Mouse (Mus musculus): Measurements from ENCODE around the gene Krtap5-5. TPM values are rescaled to one million over a fixed set of nuclear protein-coding genes. Genes with fewer than 3 reads are reported as not detected.

Gene Krtap5-5
- polyA plus RNA-seq, 1 experiment from 2014 or later, result not detected

- Histone ChIP-seq H3K4me2 (no peak overlapping the region), H3K9me3 (no peaks in the 10 kb centered on the region), H3K9ac (no peak overlapping the region), H3K4me3 (replicated peaks) (no peak overlapping the region), H3K27ac (no peak overlapping the region), H3K27me3 (replicated peaks) (no peaks in the 10 kb centered on the region), H3K4me1 (no peaks in the 10 kb centered on the region), H3K36me3 (no peaks in the 10 kb centered on the region)
- ATAC-seq (ENCODE audit: insufficient read depth, low FRiP score, low read depth), result no peak
These were observed 24.3 kb downstream of the Krtap5-5 start for GRCm38 (mm10) chr7:142205488-142205887.

GRCm38 (mm10) chr7:142201064-142201463 lies 28.7 kb downstream of the Krtap5-5 start, which contains the start of gene Krtap5-3:
Gene Krtap5-3 (plus strand): TSS chr7:142201364.
- Histone ChIP-seq H3K4me2 (no peak within 1 kb of the TSS), H3K4me1 (no peaks in the 10 kb centered on the region), H3K9ac (no peak within 1 kb of the TSS), H3K27me3 (replicated peaks) (no peaks in the 10 kb centered on the region), H3K36me3 (no peaks in the 10 kb centered on the region), H3K4me3 (replicated peaks) (no peak within 1 kb of the TSS), H3K27ac (no peak within 1 kb of the TSS), H3K9me3 (no peaks in the 10 kb centered on the region)
- ATAC-seq (ENCODE audit: insufficient read depth, low FRiP score, low read depth), result no peak
- 42% methylated on average over 1 of the region's 1 CpGs for WGBS

GRCm38 (mm10) chr7:142198748-142199147 lies 31.0 kb downstream of the Krtap5-5 start:
- Histone ChIP-seq H3K9ac (no peak overlapping the region), H3K4me1 (no peaks in the 10 kb centered on the region), H3K27me3 (replicated peaks) (no peaks in the 10 kb centered on the region), H3K27ac (no peak overlapping the region), H3K4me2 (no peak overlapping the region), H3K9me3 (no peaks in the 10 kb centered on the region), H3K4me3 (replicated peaks) (no peak overlapping the region), H3K36me3 (no peaks in the 10 kb centered on the region)
- ATAC-seq (ENCODE audit: insufficient read depth, low FRiP score, low read depth), result no peak
- 68% methylated on average over 2 of the region's 2 CpGs for WGBS

- H3K4me3 ChIP-seq (replicated peaks), result no peak within 1 kb of the TSS
- H3K9ac ChIP-seq, result no peak within 1 kb of the TSS
- H3K27me3 ChIP-seq (replicated peaks), result no peaks in the 10 kb centered on the region
- H3K27ac ChIP-seq, result no peak within 1 kb of the TSS
- H3K36me3 ChIP-seq, result no peaks in the 10 kb centered on the region
- no peak for ATAC-seq (ENCODE audit: insufficient read depth, low FRiP score, low read depth)
- H3K4me2 ChIP-seq, result no peak within 1 kb of the TSS
- H3K4me1 ChIP-seq, result no peaks in the 10 kb centered on the region
- WGBS, result 34% methylated on average over 2 of the region's 2 CpGs
- H3K9me3 ChIP-seq, result no peaks in the 10 kb centered on the region
These were observed 39.5 kb downstream of the Krtap5-5 start, which contains the start of gene Gm10153 for GRCm38 (mm10) chr7:142190289-142190688. Gene Gm10153 (minus strand): TSS chr7:142190389.

GRCm38 (mm10) chr7:142188156-142188555 lies 41.6 kb downstream of the Krtap5-5 start:
- Histone ChIP-seq H3K9me3 (no peaks in the 10 kb centered on the region), H3K27ac (no peak overlapping the region), H3K36me3 (no peaks in the 10 kb centered on the region), H3K4me2 (no peak overlapping the region), H3K4me1 (no peaks in the 10 kb centered on the region), H3K9ac (no peak overlapping the region), H3K4me3 (replicated peaks) (no peak overlapping the region), H3K27me3 (replicated peaks) (no peaks in the 10 kb centered on the region)
- ATAC-seq (ENCODE audit: insufficient read depth, low FRiP score, low read depth), result no peak
- WGBS, result 70% methylated on average over 2 of the region's 2 CpGs

- H3K4me2 ChIP-seq, result no peak overlapping the region
These were observed 48.8 kb downstream of the Krtap5-5 start for GRCm38 (mm10) chr7:142181021-142181420.

More at GRCm38 (mm10) chr7:142181021-142181420, 48.8 kb downstream of the Krtap5-5 start:
- WGBS, result 25% methylated on average over 1 of the region's 1 CpGs
- Histone ChIP-seq H3K9ac (no peak overlapping the region), H3K9me3 (no peaks in the 10 kb centered on the region), H3K27me3 (replicated peaks) (no peaks in the 10 kb centered on the region), H3K27ac (no peak overlapping the region), H3K4me1 (no peaks in the 10 kb centered on the region), H3K36me3 (no peaks in the 10 kb centered on the region), H3K4me3 (replicated peaks) (no peak overlapping the region)
- ATAC-seq (ENCODE audit: insufficient read depth, low FRiP score, low read depth), result no peak

Other genes with a start within 250 kb of the Krtap5-5 start
- 65.2 and 67.8 TPM in 2 replicates for gene Mob2, start 168.9 kb downstream of the Krtap5-5 start, polyA plus RNA-seq (2015; fragmentation: Nextera tagmentation; extraction: Ambion mirVana)
- 5.9 and 7.4 TPM in 2 replicates for gene Dusp8, start 134.1 kb downstream of the Krtap5-5 start, polyA plus RNA-seq (2015; fragmentation: Nextera tagmentation; extraction: Ambion mirVana)
- not detected in 2 replicates for gene Gm45618, start 109.2 kb downstream of the Krtap5-5 start, polyA plus RNA-seq (2015; fragmentation: Nextera tagmentation; extraction: Ambion mirVana)
- not detected in 2 replicates for gene Gm39115, start 93.9 kb downstream of the Krtap5-5 start, polyA plus RNA-seq (2015; fragmentation: Nextera tagmentation; extraction: Ambion mirVana)
- not detected in 2 replicates for gene Gm45337, start 85.4 kb downstream of the Krtap5-5 start, polyA plus RNA-seq (2015; fragmentation: Nextera tagmentation; extraction: Ambion mirVana)
- gene Gm29735, start 72.9 kb downstream of the Krtap5-5 start, polyA plus RNA-seq (2015; fragmentation: Nextera tagmentation; extraction: Ambion mirVana), result not detected in 2 replicates
- gene Gm4553, start 64.2 kb downstream of the Krtap5-5 start, polyA plus RNA-seq (2015; fragmentation: Nextera tagmentation; extraction: Ambion mirVana), result not detected in 2 replicates
- gene Krtap5-2, start 54.0 kb downstream of the Krtap5-5 start, polyA plus RNA-seq (2015; fragmentation: Nextera tagmentation; extraction: Ambion mirVana), result not detected in 2 replicates
- gene Gm10153, start 39.6 kb downstream of the Krtap5-5 start, polyA plus RNA-seq (2015; fragmentation: Nextera tagmentation; extraction: Ambion mirVana), result not detected in 2 replicates
- not detected in 2 replicates for gene Krtap5-3, start 28.6 kb downstream of the Krtap5-5 start, polyA plus RNA-seq (2015; fragmentation: Nextera tagmentation; extraction: Ambion mirVana)
- gene Gm7579, start 18.1 kb downstream of the Krtap5-5 start, polyA plus RNA-seq (2015; fragmentation: Nextera tagmentation; extraction: Ambion mirVana), result not detected in 2 replicates
- not detected in 2 replicates for gene Gm40460, start 11.1 kb upstream of the Krtap5-5 start, polyA plus RNA-seq (2015; fragmentation: Nextera tagmentation; extraction: Ambion mirVana)
- not detected in 2 replicates for gene Gm2431, start 28.4 kb upstream of the Krtap5-5 start, polyA plus RNA-seq (2015; fragmentation: Nextera tagmentation; extraction: Ambion mirVana)
- gene Gm4559, start 44.4 kb upstream of the Krtap5-5 start, polyA plus RNA-seq (2015; fragmentation: Nextera tagmentation; extraction: Ambion mirVana), result not detected in 2 replicates
- gene Krtap5-1, start 67.1 kb upstream of the Krtap5-5 start, polyA plus RNA-seq (2015; fragmentation: Nextera tagmentation; extraction: Ambion mirVana), result not detected in 2 replicates
- gene Krtap5-4, start 73.6 kb upstream of the Krtap5-5 start, polyA plus RNA-seq (2015; fragmentation: Nextera tagmentation; extraction: Ambion mirVana), result not detected in 2 replicates
- 1.7 and 2.8 TPM in 2 replicates for gene Ifitm10, start 143.8 kb upstream of the Krtap5-5 start, polyA plus RNA-seq (2015; fragmentation: Nextera tagmentation; extraction: Ambion mirVana)
- 0.58 TPM in 1 of 2 replicates, not detected in the other for gene Gm49369, start 152.7 kb upstream of the Krtap5-5 start, polyA plus RNA-seq (2015; fragmentation: Nextera tagmentation; extraction: Ambion mirVana)
- 308 and 323 TPM in 2 replicates for gene Ctsd, start 158.1 kb upstream of the Krtap5-5 start, polyA plus RNA-seq (2015; fragmentation: Nextera tagmentation; extraction: Ambion mirVana)
- 13.2 and 19.6 TPM in 2 replicates for gene Syt8, start 204.9 kb upstream of the Krtap5-5 start, polyA plus RNA-seq (2015; fragmentation: Nextera tagmentation; extraction: Ambion mirVana)
- gene Tnni2, start 211.8 kb upstream of the Krtap5-5 start, polyA plus RNA-seq (2015; fragmentation: Nextera tagmentation; extraction: Ambion mirVana), result 10.4 and 13.3 TPM in 2 replicates
- gene Lsp1, start 230.8 kb upstream of the Krtap5-5 start, polyA plus RNA-seq (2015; fragmentation: Nextera tagmentation; extraction: Ambion mirVana), result 196 and 211 TPM in 2 replicates